Mouse (Mus musculus): Measurements from ENCODE around the gene Pxdc1. TPM values are rescaled to one million over a fixed set of nuclear protein-coding genes. Genes with fewer than 3 reads are reported as not detected.
A peak's percentile ranks its signal among the peaks of the same experiment; 100 is the strongest.

The Pxdc1 gene
- polyA plus RNA-seq, 1 experiment from 2014 or later, result 4.9 TPM

DNA sequence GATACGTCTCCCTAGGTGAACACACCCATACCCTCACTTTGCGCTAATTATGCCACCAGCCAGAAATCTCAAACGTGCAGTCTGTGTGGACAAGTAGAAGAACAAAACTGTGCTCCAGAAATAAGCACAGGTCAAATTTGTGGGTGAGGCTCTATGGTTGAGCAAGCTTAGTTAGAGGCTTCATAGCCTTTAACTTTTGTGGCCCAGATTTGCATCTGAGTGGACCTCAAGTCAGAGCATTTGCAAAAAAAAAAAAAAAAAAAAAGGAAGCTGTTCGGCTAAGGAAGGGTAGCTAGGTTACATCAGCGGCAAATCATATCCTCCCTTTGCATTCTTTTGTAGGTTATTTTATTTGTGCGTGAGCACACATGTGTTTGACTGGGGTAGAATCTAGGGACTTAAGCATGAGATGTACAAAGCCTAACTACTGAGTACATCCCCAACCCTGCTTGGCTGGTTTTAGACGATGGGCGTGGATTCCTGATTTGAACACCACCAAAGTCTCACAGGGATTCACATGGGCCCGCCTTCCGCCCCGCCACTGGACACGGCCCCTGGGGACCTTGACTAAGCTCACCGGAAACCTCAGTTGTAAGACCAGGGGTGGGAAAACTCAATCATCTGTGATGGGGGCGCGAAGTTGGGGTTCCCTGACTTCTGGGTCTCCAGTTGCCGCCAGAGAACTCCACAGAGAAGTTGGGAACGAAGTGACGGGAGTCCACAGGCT lies 30.6 kb upstream of the Pxdc1 start:
- Histone ChIP-seq H3K36me3 (ENCODE audit: insufficient read depth) (no peaks in the 10 kb centered on the region), H3K9ac (no peak overlapping the region), H3K27ac (ENCODE audit: low read depth) (no peak overlapping the region), H3K4me1 (ENCODE audit: insufficient read depth) (no peaks in the 10 kb centered on the region), H3K4me3 (ENCODE audit: low read depth, low read length) (no peak overlapping the region), H3K9me3 (ENCODE audit: low read depth, low read length) (no peaks in the 10 kb centered on the region), H3K27me3 (ENCODE audit: insufficient read depth, low read length) (no peaks in the 10 kb centered on the region), H3K4me2 (no peak overlapping the region)
- no peak for ATAC-seq (ENCODE audit: insufficient read depth)
- no peak for DNase-seq
- TF ChIP-seq CTCF (IDR thresholded peaks at IDR 0.05; ENCODE audit: low read depth), result no peak
- 87% methylated on average over 18 of the region's 18 CpGs for WGBS

DNA sequence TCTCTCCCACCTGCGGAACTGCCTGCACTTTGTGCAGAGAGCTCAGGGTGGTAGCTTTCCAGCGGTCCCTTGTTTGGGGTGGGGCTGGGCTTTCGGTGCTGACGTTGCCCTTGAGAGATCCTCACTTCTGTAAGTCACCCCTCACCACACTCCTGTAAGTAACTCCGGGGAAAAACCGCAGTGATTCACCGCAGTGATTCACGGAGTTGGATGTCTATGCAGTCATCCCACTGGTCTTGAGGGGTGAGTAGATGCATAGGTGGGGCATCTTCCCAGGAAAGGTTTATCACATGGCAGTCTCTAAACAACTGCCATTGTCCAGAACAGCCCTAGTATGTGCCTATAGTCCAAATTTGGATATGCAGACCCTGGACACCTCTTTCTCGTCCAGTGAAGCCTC lies 30.0 kb upstream of the Pxdc1 start:
- H3K27ac ChIP-seq (ENCODE audit: low read depth), result peak overlapping the region; percentile 19; the same call in 1 of the 2 replicates
- no peak for TF ChIP-seq CTCF (IDR thresholded peaks at IDR 0.05; ENCODE audit: low read depth)
- no peak for ATAC-seq (ENCODE audit: insufficient read depth)
- WGBS, result 76% methylated on average over 9 of the region's 9 CpGs
- no peaks in the 10 kb centered on the region for H3K4me1 ChIP-seq (ENCODE audit: insufficient read depth)
- no peaks in the 10 kb centered on the region for H3K36me3 ChIP-seq (ENCODE audit: insufficient read depth)
- no peak overlapping the region for H3K9ac ChIP-seq
- no peaks in the 10 kb centered on the region for H3K9me3 ChIP-seq (ENCODE audit: low read depth, low read length)
- no peak overlapping the region for H3K4me2 ChIP-seq
- no peaks in the 10 kb centered on the region for H3K27me3 ChIP-seq (ENCODE audit: insufficient read depth, low read length)
- no peak for DNase-seq
- H3K4me3 ChIP-seq (ENCODE audit: low read depth, low read length), result no peak overlapping the region

- Histone ChIP-seq H3K27me3 (ENCODE audit: insufficient read depth, low read length) (no peaks in the 10 kb centered on the region), H3K4me3 (ENCODE audit: low read depth, low read length) (no peak overlapping the region), H3K36me3 (ENCODE audit: insufficient read depth) (no peaks in the 10 kb centered on the region), H3K4me2 (no peak overlapping the region), H3K9ac (no peak overlapping the region), H3K4me1 (ENCODE audit: insufficient read depth) (no peaks in the 10 kb centered on the region), H3K9me3 (ENCODE audit: low read depth, low read length) (no peaks in the 10 kb centered on the region), H3K27ac (ENCODE audit: low read depth) (no peak overlapping the region)
- no peak for ATAC-seq (ENCODE audit: insufficient read depth)
- TF ChIP-seq CTCF (IDR thresholded peaks at IDR 0.05; ENCODE audit: low read depth), result no peak
- WGBS, result 69% methylated on average over 5 of the region's 5 CpGs
- no peak for DNase-seq
These were observed 23.2 kb upstream of the Pxdc1 start for GRCm38 (mm10) chr13:34676507-34676906.

DNA sequence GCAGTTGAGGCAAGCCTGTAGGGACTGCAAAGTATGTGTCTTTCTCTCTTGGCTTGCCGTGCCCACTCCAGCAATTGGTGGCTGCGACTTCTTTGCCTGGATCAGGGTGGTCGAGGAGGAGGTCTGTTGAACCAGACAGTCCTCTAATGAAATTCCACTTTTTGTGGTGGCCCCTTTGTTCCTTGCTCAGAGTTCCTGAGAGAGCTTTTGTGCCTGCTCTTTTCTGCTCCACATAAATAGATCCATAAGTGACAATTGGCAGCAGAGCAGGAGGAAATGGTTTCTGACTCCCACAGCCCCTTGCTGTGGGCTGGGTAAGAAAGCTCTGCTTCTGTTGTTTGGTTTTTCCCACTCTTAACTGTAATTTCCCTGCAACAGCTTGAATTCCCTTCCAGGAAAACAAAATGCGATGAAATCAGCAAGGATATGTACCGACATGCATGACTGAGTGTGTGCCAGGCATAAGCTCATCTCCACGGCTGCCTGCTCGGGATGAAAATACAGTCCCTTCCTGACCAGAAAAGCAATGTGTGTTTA lies 22.6 kb upstream of the Pxdc1 start:
- Histone ChIP-seq H3K27me3 (ENCODE audit: insufficient read depth, low read length) (no peaks in the 10 kb centered on the region), H3K4me1 (ENCODE audit: insufficient read depth) (no peaks in the 10 kb centered on the region), H3K4me3 (ENCODE audit: low read depth, low read length) (no peak overlapping the region), H3K9ac (no peak overlapping the region), H3K27ac (ENCODE audit: low read depth) (no peak overlapping the region), H3K4me2 (no peak overlapping the region), H3K36me3 (ENCODE audit: insufficient read depth) (no peaks in the 10 kb centered on the region), H3K9me3 (ENCODE audit: low read depth, low read length) (no peaks in the 10 kb centered on the region)
- WGBS, result 49% methylated on average over 7 of the region's 7 CpGs
- ATAC-seq (ENCODE audit: insufficient read depth) (no peak), DNase-seq (no peak)
- no peak for TF ChIP-seq CTCF (IDR thresholded peaks at IDR 0.05; ENCODE audit: low read depth)

DNA sequence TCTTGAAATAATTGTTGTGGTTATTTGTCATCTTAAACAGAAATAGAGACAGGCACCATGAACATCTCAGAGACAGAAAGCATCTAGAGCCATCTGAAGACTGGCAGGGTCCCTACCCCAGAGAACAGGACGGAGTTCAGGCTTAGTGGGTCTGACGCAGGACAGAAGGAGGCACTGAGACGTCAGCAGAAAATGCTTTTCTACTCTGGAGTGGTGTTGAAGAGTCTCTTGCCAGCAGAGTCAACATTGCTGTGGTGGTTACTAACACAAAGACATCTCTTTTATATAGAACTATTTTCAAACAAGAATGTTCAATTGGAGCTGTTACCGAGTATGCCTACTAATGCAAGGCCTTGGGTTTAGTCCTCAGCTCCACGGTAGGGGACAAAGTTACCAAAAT lies 20.1 kb upstream of the Pxdc1 start:
- no peaks in the 10 kb centered on the region for H3K9me3 ChIP-seq (ENCODE audit: low read depth, low read length)
- H3K27me3 ChIP-seq (ENCODE audit: insufficient read depth, low read length), result no peaks in the 10 kb centered on the region
- no peak overlapping the region for H3K27ac ChIP-seq (ENCODE audit: low read depth)
- DNase-seq (peak; percentile 53), ATAC-seq (ENCODE audit: insufficient read depth) (peak; percentile 78)
- H3K4me1 ChIP-seq (ENCODE audit: insufficient read depth), result no peaks in the 10 kb centered on the region
- H3K4me3 ChIP-seq (ENCODE audit: low read depth, low read length), result no peak overlapping the region
- TF ChIP-seq CTCF (IDR thresholded peaks at IDR 0.05; ENCODE audit: low read depth), result no peak
- H3K4me2 ChIP-seq, result no peak overlapping the region
- no peak overlapping the region for H3K9ac ChIP-seq
- H3K36me3 ChIP-seq (ENCODE audit: insufficient read depth), result no peaks in the 10 kb centered on the region
- 60% methylated on average over 5 of the region's 5 CpGs for WGBS

DNA sequence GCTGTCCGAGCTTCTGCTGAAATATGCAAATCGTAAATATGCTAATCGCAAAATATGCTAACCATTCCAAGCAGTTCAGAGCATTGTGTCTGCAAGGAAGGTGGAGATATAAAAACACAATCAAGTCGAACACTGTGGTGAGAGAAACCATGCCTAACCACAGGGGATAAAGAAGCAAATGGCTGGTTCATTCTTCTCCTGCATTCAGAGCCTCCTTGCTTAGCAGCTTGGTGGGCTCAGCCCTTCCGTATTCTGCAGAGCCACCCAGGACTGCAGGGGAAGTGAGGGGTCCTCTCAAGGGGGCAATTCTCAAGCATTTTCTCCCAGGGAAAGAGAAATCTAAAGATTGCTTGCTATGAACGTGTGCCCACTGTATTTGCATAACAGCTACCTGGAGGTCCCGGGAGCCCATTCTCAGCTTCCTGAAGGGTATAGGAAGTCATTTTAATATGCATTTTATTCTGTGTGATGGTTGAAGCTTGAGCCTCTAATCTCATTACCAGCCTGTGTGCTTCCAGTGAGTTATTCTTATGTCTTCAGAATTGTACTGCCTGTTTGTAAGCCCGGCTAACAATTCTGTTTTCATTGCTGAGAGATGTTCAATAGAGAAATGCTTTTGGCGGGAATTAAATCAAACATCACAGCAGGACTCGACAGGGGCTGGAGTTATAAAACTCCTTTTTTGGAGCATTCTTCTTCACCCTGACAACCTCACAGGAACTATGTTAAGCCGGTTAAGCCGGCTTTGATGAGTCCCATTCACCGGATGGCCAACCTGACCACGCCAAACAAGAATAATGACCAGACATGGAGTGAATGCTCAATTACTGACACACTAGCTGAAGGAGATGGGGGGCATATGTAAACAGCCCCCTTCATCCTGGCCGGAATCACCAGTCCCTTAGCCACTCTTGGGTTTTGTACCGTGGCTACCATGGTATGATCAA lies 16.9 kb upstream of the Pxdc1 start:
- H3K27me3 ChIP-seq (ENCODE audit: insufficient read depth, low read length), result no peaks in the 10 kb centered on the region
- H3K36me3 ChIP-seq (ENCODE audit: insufficient read depth), result no peaks in the 10 kb centered on the region
- WGBS, result 62% methylated on average over 16 of the region's 16 CpGs
- H3K4me2 ChIP-seq, result no peak overlapping the region
- H3K4me1 ChIP-seq (ENCODE audit: insufficient read depth), result no peaks in the 10 kb centered on the region
- no peak overlapping the region for H3K4me3 ChIP-seq (ENCODE audit: low read depth, low read length)
- TF ChIP-seq CTCF (IDR thresholded peaks at IDR 0.05; ENCODE audit: low read depth), result no peak
- H3K27ac ChIP-seq (ENCODE audit: low read depth), result no peak overlapping the region
- no peak overlapping the region for H3K9ac ChIP-seq
- H3K9me3 ChIP-seq (ENCODE audit: low read depth, low read length), result no peaks in the 10 kb centered on the region
- DNase-seq (no peak), ATAC-seq (ENCODE audit: insufficient read depth) (no peak)

GRCm38 (mm10) chr13:34667197-34667596 lies 13.9 kb upstream of the Pxdc1 start:
- WGBS, result 65% methylated on average over 8 of the region's 8 CpGs
- Histone ChIP-seq H3K27me3 (ENCODE audit: insufficient read depth, low read length) (no peaks in the 10 kb centered on the region), H3K27ac (ENCODE audit: low read depth) (no peak overlapping the region), H3K36me3 (ENCODE audit: insufficient read depth) (no peaks in the 10 kb centered on the region), H3K4me1 (ENCODE audit: insufficient read depth) (no peaks in the 10 kb centered on the region), H3K9me3 (ENCODE audit: low read depth, low read length) (no peaks in the 10 kb centered on the region), H3K9ac (no peak overlapping the region), H3K4me2 (no peak overlapping the region), H3K4me3 (ENCODE audit: low read depth, low read length) (no peak overlapping the region)
- DNase-seq, result no peak
- ATAC-seq (ENCODE audit: insufficient read depth), result no peak
- no peak for TF ChIP-seq CTCF (IDR thresholded peaks at IDR 0.05; ENCODE audit: low read depth)

All from lung, embryonic 14.5 days (tissue).